Mouse (Mus musculus) right cerebral cortex, postnatal 14 days (tissue): ENCODE measurements at regions not wholly inside any gene's neighbourhood (a gene's known extent, or its start where the extent isn't known, plus 50 kb on each side); places are given as distances from the start of the nearest gene placed in this dataset.

ENCODE experiments used
- DNase-seq: peaks from one replicate; pipeline ENCODE4 v3.0.0; 2022

DNA sequence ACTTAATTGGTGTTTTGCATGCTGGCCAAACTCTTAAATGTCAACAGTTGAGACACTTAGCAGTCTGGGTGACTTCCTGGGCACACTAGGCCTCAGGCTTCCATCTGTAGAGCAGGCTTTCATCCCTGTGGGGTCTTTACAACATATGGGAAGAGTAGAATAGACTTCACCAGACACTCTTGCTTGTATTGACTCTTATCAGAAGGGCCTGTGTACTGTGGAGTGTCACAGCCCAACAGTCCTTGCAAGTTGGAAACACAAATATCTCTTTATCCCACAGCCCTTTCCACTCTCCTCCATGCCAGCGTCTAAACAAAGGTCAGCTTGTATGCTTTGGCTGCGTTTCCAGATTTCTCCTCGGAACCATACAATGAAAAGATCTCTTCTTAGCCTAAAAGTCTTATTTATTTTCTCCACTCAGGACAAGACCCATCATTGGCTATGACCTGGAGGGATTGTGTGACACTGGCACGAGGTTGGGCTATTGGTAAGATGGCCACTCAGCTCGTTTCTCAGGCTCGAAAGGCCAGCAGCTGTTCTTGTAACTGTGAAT lies 50.6 kb upstream of the Itga6 start:
- no peak for DNase-seq
